Mouse (Mus musculus) liver, embryonic 11.5 days (tissue): ENCODE measurements around the gene Ntn1. TPM values are rescaled to one million over a fixed set of nuclear protein-coding genes. Genes with fewer than 3 reads are reported as not detected.

ENCODE experiments used
- ATAC-seq: fragments of 200-750 bp; cut with Nextera tagmentation; replicated peaks from 2 replicates; pipeline ENCODE4 v1.8.0; 2017; ENCODE audit warnings: moderate number of reproducible peaks, mild to moderate bottlenecking, moderate TSS enrichment, moderate library complexity; ENCODE audit not compliant: low FRiP score
- DNase-seq: peaks from one replicate; pipeline ENCODE4 v3.0.0-alpha.2; 2017; ENCODE audit warnings: low spot score
- H3K27ac ChIP-seq: fragments of 300-500 bp; sonication (generic); 2 replicates; pipeline ENCODE4 v1.5.1; 2014; ENCODE audit warnings: mild to moderate bottlenecking, low read depth, low read length, control low read depth
- H3K27me3 ChIP-seq: fragments of 300-500 bp; sonication (generic); replicated peaks from 2 replicates; pipeline ENCODE4 v1.6.1; 2014; ENCODE audit warnings: low read length, mixed read lengths; ENCODE audit not compliant: control insufficient read depth, insufficient read depth
- H3K36me3 ChIP-seq: fragments of 300-500 bp; sonication (generic); 2 replicates; pipeline ENCODE4 v1.6.1; 2014; ENCODE audit warnings: mild to moderate bottlenecking, low read length, moderate library complexity, mixed read lengths; ENCODE audit not compliant: control insufficient read depth, insufficient read depth
- H3K4me1 ChIP-seq: fragments of 300-500 bp; sonication (generic); replicated peaks from 2 replicates; pipeline ENCODE4 v1.6.1; 2014; ENCODE audit warnings: low read length, mixed read lengths; ENCODE audit not compliant: control insufficient read depth, insufficient read depth
- H3K4me2 ChIP-seq: fragments of 300-500 bp; sonication (generic); 2 replicates; pipeline ENCODE4 v1.6.1; 2014; ENCODE audit warnings: mild to moderate bottlenecking, control low read depth, moderate library complexity
- H3K4me3 ChIP-seq: fragments of 300-500 bp; sonication (generic); 2 replicates; pipeline ENCODE4 v1.5.1; 2014; ENCODE audit warnings: low read depth, low read length, control low read depth
- H3K9ac ChIP-seq: fragments of 300-500 bp; sonication (generic); 2 replicates; pipeline ENCODE4 v1.6.1; 2014; ENCODE audit warnings: low read depth, low read length, control low read depth
- H3K9me3 ChIP-seq: fragments of 300-500 bp; sonication (generic); 2 replicates; pipeline ENCODE4 v1.6.1; 2016; ENCODE audit warnings: low read length, inconsistent platforms, mixed read lengths; ENCODE audit not compliant: control insufficient read depth
- WGBS: fragments of 180-500 bp; shearing (Covaris S2); extraction: QIAGEN DNeasy Blood & Tissue Kit; methylation state at CpG from one replicate; pipeline ENCODE4 v1.1.7; 2014; 5-methylcytosine and 5-hydroxymethylcytosine counted together
- polyA plus RNA-seq: library from polyadenylated mRNA; unstranded; fragments of >200 nt; fragmentation: Nextera tagmentation; extraction: Ambion mirVana; gene quantifications from 2 replicates; pipeline ENCODE4 v1.2.1, GENCODE M21; 2014

Gene Ntn1
- polyA plus RNA-seq, 1 experiment from 2014 or later, result 0.40 TPM

GRCm38 (mm10) chr11:68425492-68426315 is 25.1 kb upstream of the Ntn1 start:
- H3K9ac ChIP-seq, result no peak overlapping the region
- H3K4me2 ChIP-seq, result no peak overlapping the region
- ATAC-seq, result no peak
- H3K9me3 ChIP-seq, result no peaks in the 10 kb centered on the region
- WGBS, result 67% methylated on average over 8 of the region's 8 CpGs
- no peak overlapping the region for H3K27ac ChIP-seq
- no peak overlapping the region for H3K4me3 ChIP-seq
- peaks cover 5% of the 10 kb centered on the region; the same call in 1 of the 2 replicates for H3K27me3 ChIP-seq
- H3K4me1 ChIP-seq, result no peaks in the 10 kb centered on the region
- no peak for DNase-seq
- no peaks in the 10 kb centered on the region for H3K36me3 ChIP-seq

- no peak for ATAC-seq
- no peak overlapping the region for H3K4me3 ChIP-seq
- H3K27ac ChIP-seq, result no peak overlapping the region
- H3K27me3 ChIP-seq, result no peaks in the 10 kb centered on the region
- no peaks in the 10 kb centered on the region for H3K4me1 ChIP-seq
- no peak overlapping the region for H3K4me2 ChIP-seq
- 44% methylated on average over 9 of the region's 9 CpGs for WGBS
- no peaks in the 10 kb centered on the region for H3K36me3 ChIP-seq
- no peaks in the 10 kb centered on the region for H3K9me3 ChIP-seq
- DNase-seq, result no peak
- no peak overlapping the region for H3K9ac ChIP-seq
These were observed 17.2 kb upstream of the Ntn1 start for GRCm38 (mm10) chr11:68417831-68418230.

GRCm38 (mm10) chr11:68417001-68417400 is 16.4 kb upstream of the Ntn1 start:
- H3K4me3 ChIP-seq, result no peak overlapping the region
- no peak for DNase-seq
- no peak for ATAC-seq
- H3K4me2 ChIP-seq, result no peak overlapping the region
- no peak overlapping the region for H3K9ac ChIP-seq
- no peaks in the 10 kb centered on the region for H3K36me3 ChIP-seq
- H3K4me1 ChIP-seq, result no peaks in the 10 kb centered on the region
- WGBS, result 52% methylated on average over 3 of the region's 3 CpGs
- H3K27me3 ChIP-seq, result no peaks in the 10 kb centered on the region
- H3K9me3 ChIP-seq, result no peaks in the 10 kb centered on the region
- H3K27ac ChIP-seq, result no peak overlapping the region

- Histone ChIP-seq H3K27me3 (peaks cover 8% of the 10 kb centered on the region), H3K27ac (no peak overlapping the region), H3K4me2 (no peak overlapping the region), H3K36me3 (no peaks in the 10 kb centered on the region), H3K4me3 (no peak overlapping the region), H3K4me1 (no peaks in the 10 kb centered on the region), H3K9ac (no peak overlapping the region), H3K9me3 (no peaks in the 10 kb centered on the region)
- ATAC-seq (no peak), DNase-seq (no peak)
- WGBS, result 50% methylated on average over 2 of the region's 2 CpGs
These were observed 7.5 kb upstream of the Ntn1 start for GRCm38 (mm10) chr11:68408127-68408526.

GRCm38 (mm10) chr11:68407266-68407926 is 6.8 kb upstream of the Ntn1 start:
- Histone ChIP-seq H3K4me2 (no peak overlapping the region), H3K36me3 (no peaks in the 10 kb centered on the region), H3K27me3 (peaks cover 15% of the 10 kb centered on the region), H3K9me3 (no peaks in the 10 kb centered on the region), H3K4me1 (no peaks in the 10 kb centered on the region), H3K9ac (no peak overlapping the region), H3K27ac (no peak overlapping the region), H3K4me3 (no peak overlapping the region)
- no peak for DNase-seq
- WGBS, result 37% methylated on average over 11 of the region's 11 CpGs
- ATAC-seq, result peak; percentile 39; the same call in 1 of the 2 replicates

GRCm38 (mm10) chr11:68405576-68405975 is 5.0 kb upstream of the Ntn1 start:
- WGBS, result 86% methylated on average over 8 of the region's 8 CpGs
- Histone ChIP-seq H3K27ac (no peak overlapping the region), H3K4me3 (no peak overlapping the region), H3K4me1 (no peaks in the 10 kb centered on the region), H3K27me3 (peaks cover 33% of the 10 kb centered on the region), H3K9ac (no peak overlapping the region), H3K4me2 (no peak overlapping the region), H3K36me3 (no peaks in the 10 kb centered on the region), H3K9me3 (no peaks in the 10 kb centered on the region)
- no peak for ATAC-seq
- DNase-seq, result no peak

- Histone ChIP-seq H3K36me3 (no peaks in the 10 kb centered on the region), H3K9ac (no peak overlapping the region), H3K4me2 (no peak overlapping the region), H3K4me1 (no peaks in the 10 kb centered on the region), H3K4me3 (no peak overlapping the region), H3K9me3 (no peaks in the 10 kb centered on the region), H3K27ac (no peak overlapping the region), H3K27me3 (peaks cover 47% of the 10 kb centered on the region)
- WGBS, result 43% methylated on average over 4 of the region's 4 CpGs
- no peak for ATAC-seq
- DNase-seq, result no peak
These were observed 3.6 kb upstream of the Ntn1 start for GRCm38 (mm10) chr11:68404185-68404584.

- Histone ChIP-seq H3K9me3 (no peaks in the 10 kb centered on the region), H3K27ac (no peak overlapping the region), H3K4me3 (no peak overlapping the region), H3K27me3 (peaks cover 74% of the 10 kb centered on the region), H3K9ac (no peak overlapping the region), H3K4me1 (no peaks in the 10 kb centered on the region), H3K4me2 (no peak overlapping the region), H3K36me3 (no peaks in the 10 kb centered on the region)
- 8% methylated on average over 5 of the region's 5 CpGs for WGBS
- DNase-seq (no peak), ATAC-seq (no peak)
These were observed 805 bp upstream of the Ntn1 start for GRCm38 (mm10) chr11:68401428-68401827.
